Mouse (Mus musculus) NIH3T3 (cell line): Measurements from ENCODE around the gene Cilp2.
A peak's percentile ranks its signal among the peaks of the same experiment; 100 is the strongest.

Experiments used
- DNase-seq: peaks from one replicate; pipeline ENCODE4 v3.0.0-alpha.2; 2012; ENCODE audit warnings: low read depth

Cilp2 gene

GRCm38 (mm10) chr8:69887289-69888243 lies at the start of gene Cilp2:
TSS of gene Cilp2 (minus strand) at chr8:69887687.
- DNase-seq, result peak; percentile 44

GRCm38 (mm10) chr8:69936050-69936794 lies 48.7 kb upstream of the Cilp2 start:
- DNase-seq, result peak; percentile 83

DNA sequence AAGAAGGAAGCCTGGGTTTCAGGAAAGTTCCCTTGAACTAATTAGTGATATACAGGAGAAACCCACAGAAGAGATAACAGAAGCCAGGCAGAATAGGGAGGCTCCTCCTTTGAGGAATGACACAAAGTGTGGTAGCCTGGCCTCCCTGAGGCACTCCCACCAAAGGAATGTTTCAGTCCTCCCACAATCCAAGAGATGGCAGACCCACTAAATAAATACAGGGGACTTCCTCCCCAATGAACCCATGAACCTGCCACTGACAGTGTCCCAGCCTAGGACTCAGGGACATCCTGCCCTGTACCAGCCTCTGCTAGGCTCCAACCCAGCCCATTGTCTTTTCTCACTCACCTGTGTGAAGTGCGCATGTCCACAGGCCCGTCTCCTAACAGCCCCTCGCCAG lies 47.9 kb upstream of the Cilp2 start:
- DNase-seq, result no peak

DNA sequence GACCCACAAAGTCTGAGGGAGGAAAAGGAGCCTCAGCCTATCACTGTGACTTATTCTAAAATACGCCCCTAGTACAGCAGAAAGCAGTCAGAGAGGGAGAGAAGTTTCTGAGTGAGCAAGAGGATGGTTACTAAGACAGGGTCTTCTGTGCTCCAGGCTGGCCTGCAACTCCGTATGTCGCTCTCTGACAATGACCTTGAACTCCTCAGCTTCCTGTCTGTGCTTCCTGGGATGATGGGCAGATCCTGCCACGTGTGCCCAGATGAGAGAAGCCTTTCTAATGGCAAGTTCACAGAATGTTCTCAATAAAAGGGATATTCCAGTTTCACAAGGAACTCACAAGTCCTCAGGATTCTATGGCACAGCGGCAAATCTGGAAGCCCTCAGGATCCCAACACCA lies 47.1 kb upstream of the Cilp2 start:
- no peak for DNase-seq

GRCm38 (mm10) chr8:69933811-69934210 lies 46.3 kb upstream of the Cilp2 start:
- no peak for DNase-seq

GRCm38 (mm10) chr8:69926901-69927300 lies 39.4 kb upstream of the Cilp2 start:
- no peak for DNase-seq

- DNase-seq, result no peak
These were observed 36.5 kb upstream of the Cilp2 start for GRCm38 (mm10) chr8:69923986-69924385.

GRCm38 (mm10) chr8:69921141-69921540 lies 33.7 kb upstream of the Cilp2 start:
- DNase-seq, result no peak

GRCm38 (mm10) chr8:69919876-69920662 lies 32.6 kb upstream of the Cilp2 start:
- DNase-seq, result peak; percentile 46

DNA sequence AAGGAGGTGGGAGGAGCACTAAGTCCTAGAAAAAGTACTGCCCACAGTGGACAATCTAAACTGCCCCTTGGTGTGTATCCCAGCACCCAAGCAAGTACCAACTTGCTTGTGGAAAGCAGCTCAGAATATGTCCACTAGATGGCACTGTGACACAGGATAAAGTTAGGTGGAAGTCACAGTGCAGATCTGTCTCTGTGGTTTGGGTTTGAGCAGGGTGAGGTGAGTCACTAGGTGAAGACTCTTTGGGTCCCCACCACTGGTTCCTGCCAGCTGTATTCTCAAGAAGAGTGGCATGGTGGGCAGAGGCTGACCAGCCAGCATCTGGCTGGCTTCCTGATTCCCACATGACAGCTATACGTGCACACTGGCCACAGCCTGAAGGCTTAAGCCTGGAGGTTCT lies 31.5 kb upstream of the Cilp2 start:
- DNase-seq, result peak; percentile 95

DNA sequence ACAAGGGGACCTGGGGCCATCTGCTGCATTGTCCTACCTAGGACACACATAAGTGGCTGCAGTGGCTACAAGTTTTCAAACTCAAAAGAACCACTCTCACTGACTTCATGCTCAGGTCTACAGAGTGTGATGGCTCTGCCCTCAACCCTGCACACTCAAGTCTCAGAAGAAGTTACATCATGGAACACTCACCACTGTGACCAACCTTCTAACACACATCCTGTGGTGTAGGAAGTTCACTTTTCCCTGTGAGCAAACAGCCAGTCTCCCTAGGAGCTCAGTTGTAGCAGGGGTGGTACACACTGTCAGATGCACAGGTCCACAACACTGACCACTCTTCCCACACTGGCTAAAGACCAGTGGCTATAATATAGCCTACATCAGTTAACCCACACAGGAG lies 31.0 kb upstream of the Cilp2 start:
- no peak for DNase-seq

GRCm38 (mm10) chr8:69915748-69916147 lies 28.3 kb upstream of the Cilp2 start:
- peak; percentile 36 for DNase-seq

DNA sequence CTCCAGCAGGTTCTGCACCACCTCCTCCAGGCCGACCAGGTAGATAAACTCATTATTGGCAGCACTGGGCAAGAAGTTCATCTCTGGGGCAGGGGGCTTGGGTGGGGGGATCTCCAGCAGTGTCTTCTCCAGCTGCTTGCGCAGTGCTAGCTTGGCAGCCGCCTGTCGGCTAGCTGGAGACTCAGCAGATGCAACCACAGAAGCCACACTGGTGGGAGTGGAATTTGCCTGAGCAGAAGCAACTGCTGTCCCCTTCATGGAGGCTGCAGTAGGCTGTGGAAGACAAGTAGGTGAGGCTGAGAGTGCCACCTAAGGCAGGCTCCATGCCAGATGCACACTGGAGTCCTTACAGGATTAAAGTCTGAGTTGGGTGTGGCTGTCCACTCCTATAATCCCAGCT lies 27.0 kb upstream of the Cilp2 start:
- no peak for DNase-seq

GRCm38 (mm10) chr8:69912478-69913074 lies 25.1 kb upstream of the Cilp2 start:
- no peak for DNase-seq

DNA sequence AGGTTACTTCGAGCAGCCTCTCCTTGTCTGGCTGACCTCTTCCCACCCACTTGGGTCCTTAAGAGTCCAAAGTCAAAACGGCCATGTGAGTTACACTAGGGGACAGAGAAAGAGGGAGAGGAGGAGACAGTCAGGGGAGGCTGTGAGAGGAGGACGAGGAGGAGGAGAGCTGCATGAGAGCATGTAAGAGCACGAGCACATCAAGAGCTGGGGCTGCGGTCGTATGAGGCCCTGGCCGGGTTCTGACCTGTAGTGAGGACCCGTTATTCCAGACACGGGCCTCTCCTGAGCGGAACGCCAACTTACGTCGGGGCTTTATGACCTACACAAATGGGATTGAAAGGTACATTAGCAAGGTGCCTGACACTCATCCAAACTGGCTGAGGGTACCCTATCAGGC lies 24.4 kb upstream of the Cilp2 start:
- DNase-seq, result no peak

DNA sequence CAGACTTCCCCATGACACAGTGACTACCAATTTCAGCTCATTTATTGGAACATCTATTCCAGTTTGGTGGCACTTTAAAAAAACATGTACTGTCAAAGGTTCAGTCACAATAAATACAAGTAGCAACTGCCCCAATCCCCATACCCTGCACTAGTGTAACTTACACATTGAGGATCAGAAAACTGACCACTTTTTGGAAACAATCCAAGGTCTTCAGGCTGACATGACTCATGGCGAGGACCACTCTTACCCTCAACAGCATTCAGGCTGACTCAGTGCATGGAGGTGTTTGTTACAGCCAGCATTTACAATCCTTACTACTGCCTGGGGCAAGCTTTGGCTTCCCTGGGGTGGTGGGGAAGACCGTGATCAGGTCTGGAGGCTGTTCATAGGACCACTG lies 19.6 kb upstream of the Cilp2 start:
- DNase-seq, result no peak

DNA sequence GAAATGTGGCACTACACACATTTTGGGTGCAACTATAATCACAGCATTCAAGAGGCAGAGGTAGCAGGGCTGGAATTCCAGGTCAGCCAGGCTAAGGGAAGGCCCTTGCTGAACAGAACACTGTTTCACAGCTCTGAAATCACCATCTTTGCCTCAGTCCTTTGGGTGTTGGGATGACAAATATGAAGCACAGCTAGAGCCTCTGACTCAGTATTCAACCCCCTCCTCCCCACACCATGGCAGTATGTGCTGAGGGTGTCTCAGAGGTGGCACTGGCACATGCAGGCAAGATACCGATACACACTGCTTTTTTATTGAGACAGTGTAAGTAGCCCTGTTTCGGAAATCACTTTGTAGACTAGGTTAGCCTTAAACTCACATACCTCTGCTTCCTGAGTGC lies 18.8 kb upstream of the Cilp2 start:
- DNase-seq, result no peak

DNA sequence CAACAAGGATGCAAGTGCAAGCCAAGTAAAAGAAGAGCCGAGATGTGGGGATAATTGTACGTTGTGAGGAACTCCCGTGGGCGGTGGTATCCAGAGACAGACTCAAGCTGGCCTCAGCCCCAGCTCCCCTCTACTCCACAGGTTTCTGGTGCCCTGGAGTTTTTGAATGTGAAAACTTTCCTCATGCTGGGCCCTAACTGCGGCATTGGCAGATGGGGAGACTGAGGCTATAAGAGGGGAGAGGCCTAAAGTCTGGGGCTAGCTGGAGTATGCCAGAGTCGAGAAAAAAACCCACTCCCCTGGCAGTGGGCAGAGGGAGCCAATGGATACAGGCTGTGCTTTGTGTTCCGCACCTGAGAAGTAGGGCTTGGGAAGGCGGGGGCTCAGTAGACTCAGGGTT lies 16.6 kb upstream of the Cilp2 start:
- no peak for DNase-seq

DNA sequence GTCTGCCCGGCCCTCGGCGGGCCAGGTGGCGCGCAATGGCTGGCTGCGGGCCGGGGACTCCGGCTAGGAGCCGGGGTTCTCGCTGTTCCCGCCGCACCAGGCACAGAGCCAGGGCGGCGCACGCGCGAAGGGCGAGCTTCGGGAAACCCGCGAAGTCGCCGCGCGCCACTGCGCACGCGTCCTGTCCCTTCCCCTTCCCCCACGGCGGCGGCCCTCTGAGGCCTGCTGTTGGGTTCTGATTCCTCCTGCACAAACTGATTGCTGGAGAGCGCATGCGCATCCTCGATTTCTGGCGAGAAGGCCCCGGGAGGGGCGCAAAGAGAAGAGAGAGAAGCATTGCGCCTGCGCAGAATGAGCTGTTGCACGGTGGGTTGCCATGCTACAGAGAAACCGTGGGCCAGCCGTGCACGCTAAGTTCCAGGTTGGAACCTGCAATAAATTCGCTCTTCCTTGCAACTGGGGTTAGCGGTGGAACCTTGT lies 15.6 kb upstream of the Cilp2 start:
- DNase-seq, result peak; percentile 100

DNA sequence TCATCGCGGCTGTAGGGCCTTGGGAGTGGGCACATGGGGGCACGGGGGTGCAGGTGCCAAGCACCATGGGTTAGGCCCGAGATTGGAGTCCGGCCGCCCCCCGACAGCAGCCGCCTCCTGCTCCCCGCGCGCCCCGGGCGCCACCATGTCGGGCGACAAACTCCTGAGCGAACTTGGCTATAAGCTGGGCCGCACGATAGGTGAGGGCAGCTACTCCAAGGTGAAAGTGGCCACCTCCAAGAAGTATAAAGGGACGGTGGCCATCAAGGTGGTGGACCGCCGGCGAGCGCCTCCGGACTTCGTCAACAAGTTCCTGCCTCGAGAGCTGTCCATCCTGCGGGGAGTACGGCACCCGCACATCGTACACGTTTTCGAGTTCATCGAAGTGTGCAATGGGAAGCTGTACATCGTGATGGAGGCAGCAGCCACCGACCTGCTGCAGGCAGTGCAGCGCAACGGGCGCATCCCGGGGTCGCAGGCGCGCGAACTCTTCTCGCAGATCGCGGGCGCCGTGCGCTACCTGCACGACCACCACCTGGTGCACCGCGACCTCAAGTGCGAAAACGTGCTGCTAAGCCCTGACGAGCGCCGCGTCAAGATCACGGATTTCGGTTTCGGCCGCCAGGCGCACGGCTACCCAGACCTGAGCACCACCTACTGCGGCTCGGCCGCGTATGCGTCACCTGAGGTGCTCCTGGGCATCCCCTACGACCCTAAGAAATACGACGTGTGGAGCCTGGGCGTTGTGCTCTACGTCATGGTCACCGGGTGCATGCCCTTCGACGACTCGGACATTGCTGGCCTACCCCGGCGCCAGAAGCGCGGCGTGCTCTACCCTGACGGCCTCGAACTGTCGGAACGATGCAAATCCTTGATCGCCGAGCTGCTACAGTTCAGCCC lies 14.9 kb upstream of the Cilp2 start, which contains the start of the genes Tssk6, Ndufa13 and Yjefn3:
Gene Tssk6, plus strand, starts transcription at position 22 of the 900 bp plus-strand sequence.
Gene Ndufa13, minus strand, starts transcription at position 396 of the 900 bp plus-strand sequence.
Gene Yjefn3, minus strand, starts transcription at position 550 of the 900 bp plus-strand sequence.
- DNase-seq, result no peak
